Mouse (Mus musculus): Measurements from ENCODE around the gene Ccnjl.

GRCm38 (mm10) chr11:43530043-43530442, 1.5 kb downstream of the Ccnjl start:
- TF ChIP-seq GATA1 (IDR thresholded peaks at IDR 0.05; ENCODE audit: borderline replicate concordance, low read length) (no peak), FLI1 (IDR thresholded peaks at IDR 0.05; ENCODE audit: low read length) (no peak)
